Mouse (Mus musculus) gastrocnemius, adult 8-10 months (tissue): ENCODE data around the gene Ppp6r2. TPM values are rescaled to one million over a fixed set of nuclear protein-coding genes. Genes with fewer than 3 reads are reported as not detected.

ENCODE experiments used
- DNase-seq, 2 experiments: peaks; one replicate each; pipeline ENCODE4 v3.0.0; 2022; ENCODE audit warnings: low spot score in 2 of 2
- microRNA-seq: library from miRNA; unstranded; fragments of <30 nt; microRNA quantifications from one replicate; pipeline ENCODE4 v1.2.0, GENCODE M21; 2022
- total RNA-seq, 4 experiments: library from RNA; stranded (reverse); gene quantifications; 2 replicates each; pipeline ENCODE4 v1.2.4; 2022

Gene Ppp6r2
- total RNA-seq, 4 experiments from 2014 or later: 97.2 to 102 (median 101) TPM

GRCm38 (mm10) chr15:89308406-89309139, 97.2 kb downstream of the Ppp6r2 start:
- DNase-seq: no peak

GRCm38 (mm10) chr15:89309962-89310498, 98.7 kb downstream of the Ppp6r2 start:
- no peak for DNase-seq

GRCm38 (mm10) chr15:89313359-89313758, 102.0 kb downstream of the Ppp6r2 start:
- DNase-seq: no peak

DNA sequence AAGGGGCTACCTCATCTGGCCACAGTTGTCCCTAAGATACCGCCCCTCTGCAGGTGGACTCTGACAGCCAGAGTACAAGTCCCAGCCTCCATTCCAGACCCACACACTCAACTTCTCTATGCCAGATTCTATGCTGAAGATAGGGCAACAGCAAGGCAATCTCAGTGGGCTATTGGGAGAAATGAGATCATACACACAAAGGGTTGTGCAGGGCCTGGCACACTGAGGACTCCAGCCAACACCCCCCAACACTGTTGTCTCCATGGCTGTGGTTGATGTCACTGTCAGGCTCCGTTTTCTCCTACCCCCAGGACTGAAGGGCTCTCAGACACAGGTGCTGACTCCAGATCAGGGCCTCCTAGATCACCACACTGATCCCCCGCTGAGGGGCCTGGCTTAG, 102.8 kb downstream of the Ppp6r2 start:
- no peak for DNase-seq

GRCm38 (mm10) chr15:89314511-89315189, 103.3 kb downstream of the Ppp6r2 start:
- DNase-seq: no peak

- peak; percentile 99 for DNase-seq
Measured at GRCm38 (mm10) chr15:89315190-89315731, 103.9 kb downstream of the Ppp6r2 start, which contains the start of gene Sbf1. Gene Sbf1, minus strand, starts transcription at chr15:89315311.

DNA sequence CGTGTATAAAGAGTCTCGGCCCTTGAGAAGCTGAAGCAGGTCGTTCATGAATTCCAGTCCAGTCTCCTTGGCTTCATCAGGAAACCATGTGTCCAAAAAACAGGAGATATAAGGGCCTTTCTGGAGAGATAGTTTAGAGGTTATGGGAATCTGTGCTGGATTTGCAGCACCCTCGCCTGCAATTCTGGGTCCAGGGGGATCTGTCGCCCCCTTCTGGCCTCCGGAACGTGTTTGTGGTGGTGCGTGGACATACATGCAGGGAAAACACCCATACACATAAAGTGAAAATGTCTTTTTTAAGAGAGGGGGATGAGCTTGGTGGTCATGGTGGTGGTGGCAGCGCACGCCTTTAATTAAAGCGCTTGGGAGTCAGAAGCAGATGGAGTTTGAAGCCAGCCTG, 104.8 kb downstream of the Ppp6r2 start:
- DNase-seq: no peak

GRCm38 (mm10) chr15:89321264-89321663, 109.9 kb downstream of the Ppp6r2 start:
- DNase-seq: no peak

- DNase-seq: no peak
Measured at GRCm38 (mm10) chr15:89322670-89323522, 111.5 kb downstream of the Ppp6r2 start, which contains the start of gene Adm2. Gene Adm2, plus strand, starts transcription at chr15:89322720.

DNA sequence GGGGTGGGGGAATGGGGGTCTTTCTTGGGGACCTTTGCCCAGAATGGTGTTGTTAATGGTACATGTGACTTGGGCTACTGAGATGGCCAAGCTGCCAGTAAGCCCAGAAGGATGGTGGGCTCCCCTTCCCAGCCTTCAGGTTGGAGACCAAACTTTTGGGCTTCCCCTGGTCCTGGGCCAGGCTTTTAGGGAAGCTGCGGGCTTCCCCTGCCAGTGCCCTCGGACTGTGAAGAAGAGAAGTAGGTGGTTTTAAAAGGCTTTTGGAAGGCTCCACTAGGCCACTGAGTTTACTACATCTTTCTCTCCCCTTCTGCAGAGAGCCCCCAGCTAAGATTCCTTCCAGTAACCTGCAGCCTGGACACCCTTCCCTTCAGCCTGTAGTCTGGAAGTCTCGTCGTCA, 112.3 kb downstream of the Ppp6r2 start:
- DNase-seq: no peak

DNA sequence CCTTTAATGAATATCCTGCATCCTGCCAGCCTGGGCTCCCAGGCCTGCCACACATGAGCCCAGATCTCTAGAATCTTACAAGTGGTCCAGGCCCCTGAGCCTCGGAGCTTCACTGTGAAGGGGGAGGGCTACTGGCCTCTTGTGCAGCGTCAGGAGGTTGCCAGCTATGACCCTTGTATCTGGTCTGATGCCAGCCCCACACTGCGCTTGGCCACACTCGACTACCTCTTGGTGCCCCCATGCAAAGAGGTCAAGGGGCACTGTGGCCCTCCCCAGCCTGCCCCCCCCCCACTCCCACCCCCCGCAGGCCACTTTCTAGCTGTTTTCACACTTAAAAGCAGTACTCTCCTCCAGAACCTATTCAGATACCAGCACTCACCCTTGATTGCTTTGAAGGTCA, 115.1 kb downstream of the Ppp6r2 start:
- no peak for DNase-seq

GRCm38 (mm10) chr15:89334271-89334670, 122.9 kb downstream of the Ppp6r2 start, which contains the start of gene Miox:
Gene Miox, plus strand, starts transcription at chr15:89334398.
- DNase-seq: no peak

DNA sequence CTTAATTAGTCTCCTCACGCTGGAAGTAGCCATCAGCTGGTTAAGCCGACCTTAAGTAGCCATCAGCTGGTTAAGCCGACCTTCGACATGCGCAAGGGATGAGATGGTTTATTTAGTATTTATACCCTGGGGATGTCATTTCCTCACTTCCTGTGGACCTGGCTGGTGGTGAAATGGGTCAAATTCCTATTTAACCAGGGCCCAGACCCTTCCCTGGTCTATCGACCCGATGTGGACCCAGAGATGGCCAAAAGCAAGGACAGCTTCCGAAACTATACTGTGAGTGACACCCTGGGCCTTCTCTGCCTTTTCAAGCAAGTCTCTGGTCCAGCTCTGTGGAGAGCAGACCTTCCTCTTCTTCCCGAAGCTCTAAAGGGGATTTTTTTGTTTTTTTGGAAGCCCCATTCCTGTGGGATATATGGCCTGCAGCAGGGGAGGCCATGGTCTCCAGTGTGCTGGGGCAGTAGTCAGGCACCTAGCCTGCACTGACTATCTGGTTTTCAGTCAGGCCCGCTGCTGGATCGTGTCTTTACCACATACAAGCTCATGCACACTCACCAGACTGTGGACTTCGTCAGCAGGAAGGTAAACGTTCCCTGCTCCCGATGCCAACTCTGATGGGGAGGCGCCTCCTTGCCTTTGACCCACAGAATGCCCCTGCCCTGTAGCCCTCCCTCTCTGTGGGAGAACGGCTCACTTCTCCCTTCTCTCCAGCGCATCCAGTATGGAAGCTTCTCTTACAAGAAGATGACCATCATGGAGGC, 123.6 kb downstream of the Ppp6r2 start:
- no peak for DNase-seq

DNA sequence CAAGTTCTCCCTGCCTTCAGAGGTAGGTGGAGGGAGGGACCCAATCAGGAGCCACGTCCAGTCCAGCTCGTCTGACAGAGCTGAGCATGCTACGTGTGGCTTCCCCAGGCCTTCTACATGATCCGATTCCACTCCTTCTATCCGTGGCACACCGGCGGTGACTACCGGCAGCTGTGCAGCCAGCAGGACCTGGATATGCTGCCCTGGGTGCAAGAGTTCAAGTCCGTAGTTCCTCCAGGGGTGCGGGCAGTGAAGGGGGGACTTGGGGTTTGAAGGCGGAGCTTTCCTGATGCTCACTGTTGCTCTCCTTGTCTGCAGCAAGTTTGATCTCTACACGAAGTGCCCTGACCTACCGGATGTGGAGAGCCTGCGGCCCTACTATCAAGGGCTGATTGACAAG, 125.1 kb downstream of the Ppp6r2 start:
- DNase-seq: no peak

Small RNA genes within 50 kb of the gene (microRNA-seq; reads per million reads assigned to microRNA genes)
- gene Mir6958 (not detected), gene Mir6959 (not detected), gene Mir7118 (not detected)

Other genes starting within 250 kb of the Ppp6r2 start
- gene Mlc1, start 232.5 kb upstream of the Ppp6r2 start, total RNA-seq: under 1 TPM in 1 of 4 experiments, not detected in 3; 0.09 TPM
- not detected for gene Mov10l1, start 228.6 kb upstream of the Ppp6r2 start, total RNA-seq
- not detected for gene Panx2, start 151.8 kb upstream of the Ppp6r2 start, total RNA-seq
- gene Trabd, start 136.4 kb upstream of the Ppp6r2 start, total RNA-seq: 10 to 100 TPM; 31.9 to 40.9 (median 33.1) TPM
- gene Selenoo, start 122.5 kb upstream of the Ppp6r2 start, total RNA-seq: 10 to 100 TPM; 12.2 to 16.6 (median 12.8) TPM
- 1 to 10 TPM; 7.4 to 7.9 (median 7.6) TPM for gene Tubgcp6, start 88.4 kb upstream of the Ppp6r2 start, total RNA-seq
- gene Hdac10, start 82.9 kb upstream of the Ppp6r2 start, total RNA-seq: 1 to 10 TPM; 5.4 to 8.2 (median 7.2) TPM
- gene Mapk12, start 70.8 kb upstream of the Ppp6r2 start, total RNA-seq: 100 to 1,000 TPM; 123 to 153 (median 139) TPM
- gene Mapk11, start 61.9 kb upstream of the Ppp6r2 start, total RNA-seq: 1 to 10 TPM in 2 of 4 experiments, under 1 TPM in 2; 0.70 to 1.3 (median 0.97) TPM
- gene Plxnb2, start 30.8 kb upstream of the Ppp6r2 start, total RNA-seq: 1 to 10 TPM; 4.5 to 6.3 (median 5.3) TPM
- gene Dennd6b, start 15.1 kb upstream of the Ppp6r2 start, total RNA-seq: 1 to 10 TPM; 8.3 to 9.4 (median 9.2) TPM
- gene Sbf1, start 103.8 kb downstream of the Ppp6r2 start, total RNA-seq: 100 to 1,000 TPM in 1 of 4 experiments, 10 to 100 TPM in 3; 64.8 to 105 (median 72.5) TPM
- gene Adm2, start 111.2 kb downstream of the Ppp6r2 start, total RNA-seq: not detected
- gene Miox, start 122.8 kb downstream of the Ppp6r2 start, total RNA-seq: not detected
- 10 to 100 TPM; 10.8 to 16.9 (median 13.5) TPM for gene Lmf2, start 144.1 kb downstream of the Ppp6r2 start, total RNA-seq
- gene Ncaph2, start 144.2 kb downstream of the Ppp6r2 start, total RNA-seq: 10 to 100 TPM; 43.4 to 46.6 (median 45.1) TPM
- gene Sco2, start 162.3 kb downstream of the Ppp6r2 start, total RNA-seq: 10 to 100 TPM; 13.1 to 15.5 (median 14.1) TPM
- under 1 TPM; 0.34 to 0.51 (median 0.47) TPM for gene Tymp, start 165.5 kb downstream of the Ppp6r2 start, total RNA-seq
- gene Odf3b, start 167.7 kb downstream of the Ppp6r2 start, total RNA-seq: 1 to 10 TPM in 1 of 4 experiments, under 1 TPM in 2, not detected in 1; 0.41 to 1.5 (median 0.72) TPM
- not detected for gene Klhdc7b, start 173.4 kb downstream of the Ppp6r2 start, total RNA-seq
- gene Syce3, start 198.9 kb downstream of the Ppp6r2 start, total RNA-seq: not detected
- 100 to 1,000 TPM; 220 to 274 (median 238) TPM for gene Cpt1b, start 214.3 kb downstream of the Ppp6r2 start, total RNA-seq
- under 1 TPM in 3 of 4 experiments, not detected in 1; 0.27 to 0.61 (median 0.31) TPM for gene C730034F03Rik, start 218.0 kb downstream of the Ppp6r2 start, total RNA-seq
- 1 to 10 TPM in 2 of 4 experiments, under 1 TPM in 2; 0.81 to 2.2 (median 1.0) TPM for gene Gm44502, start 218.1 kb downstream of the Ppp6r2 start, total RNA-seq
- 10 to 100 TPM; 23.3 to 25.8 (median 25.1) TPM for gene Chkb, start 218.4 kb downstream of the Ppp6r2 start, total RNA-seq
- gene Mapk8ip2, start 242.4 kb downstream of the Ppp6r2 start, total RNA-seq: under 1 TPM in 3 of 4 experiments, not detected in 1; 0.10 to 0.65 (median 0.56) TPM